Mouse (Mus musculus) myocyte (in vitro differentiated cells): ENCODE measurements around the gene Neu2.

Experiments
- CEBPB ChIP-seq: IDR thresholded peaks from 2 replicates; pipeline ENCODE4 v1.6.1; 2011; ENCODE audit warnings: mild to moderate bottlenecking, moderate library complexity; ENCODE audit not compliant: poor library complexity, insufficient read depth, severe bottlenecking
- E2F4 ChIP-seq: IDR thresholded peaks from one replicate; pipeline ENCODE4 v1.6.1; 2011; ENCODE audit warnings: mild to moderate bottlenecking, control low read depth, moderate library complexity; ENCODE audit not compliant: insufficient read depth
- MAX ChIP-seq: IDR thresholded peaks from one replicate; pipeline ENCODE4 v1.6.1; 2011; ENCODE audit warnings: low read depth, mild to moderate bottlenecking, control low read depth
- MYOD1 ChIP-seq, 3 experiments: IDR thresholded peaks; one replicate each; pipeline ENCODE4 v1.6.1; 2011; ENCODE audit warnings: control low read depth in 2 of 3, low read depth in 2 of 3, mild to moderate bottlenecking in 2 of 3, moderate library complexity in 1 of 3; ENCODE audit not compliant: insufficient read length in 2 of 3, control insufficient read depth in 1 of 3
- MYOG ChIP-seq, 3 experiments: IDR thresholded peaks; one replicate each; pipeline ENCODE4 v1.6.1; 2011; ENCODE audit warnings: control low read depth in 2 of 3, low read depth in 2 of 3, mild to moderate bottlenecking in 2 of 3; ENCODE audit not compliant: insufficient read length in 2 of 3, control insufficient read depth in 1 of 3, insufficient read depth in 1 of 3
- POLR2A ChIP-seq: IDR thresholded peaks from one replicate; pipeline ENCODE4 v1.6.1; 2011; ENCODE audit warnings: low read depth, mild to moderate bottlenecking, control low read depth, moderate library complexity; ENCODE audit not compliant: insufficient read length
- POLR2AphosphoS2 ChIP-seq: IDR thresholded peaks from one replicate; pipeline ENCODE4 v1.6.1; 2011; ENCODE audit warnings: low read depth, control low read depth; ENCODE audit not compliant: insufficient read length
- TCF12 ChIP-seq: IDR thresholded peaks from one replicate; pipeline ENCODE4 v1.6.1; 2011; ENCODE audit warnings: mild to moderate bottlenecking, control low read depth; ENCODE audit not compliant: poor library complexity, insufficient read depth, severe bottlenecking
- TCF3 ChIP-seq: IDR thresholded peaks from one replicate; pipeline ENCODE4 v1.6.1; 2011; ENCODE audit warnings: low read depth, control low read depth; ENCODE audit not compliant: insufficient read length
- USF1 ChIP-seq: IDR thresholded peaks from one replicate; pipeline ENCODE4 v1.6.1; 2011; ENCODE audit warnings: low read depth, mild to moderate bottlenecking, control low read depth, moderate library complexity

DNA sequence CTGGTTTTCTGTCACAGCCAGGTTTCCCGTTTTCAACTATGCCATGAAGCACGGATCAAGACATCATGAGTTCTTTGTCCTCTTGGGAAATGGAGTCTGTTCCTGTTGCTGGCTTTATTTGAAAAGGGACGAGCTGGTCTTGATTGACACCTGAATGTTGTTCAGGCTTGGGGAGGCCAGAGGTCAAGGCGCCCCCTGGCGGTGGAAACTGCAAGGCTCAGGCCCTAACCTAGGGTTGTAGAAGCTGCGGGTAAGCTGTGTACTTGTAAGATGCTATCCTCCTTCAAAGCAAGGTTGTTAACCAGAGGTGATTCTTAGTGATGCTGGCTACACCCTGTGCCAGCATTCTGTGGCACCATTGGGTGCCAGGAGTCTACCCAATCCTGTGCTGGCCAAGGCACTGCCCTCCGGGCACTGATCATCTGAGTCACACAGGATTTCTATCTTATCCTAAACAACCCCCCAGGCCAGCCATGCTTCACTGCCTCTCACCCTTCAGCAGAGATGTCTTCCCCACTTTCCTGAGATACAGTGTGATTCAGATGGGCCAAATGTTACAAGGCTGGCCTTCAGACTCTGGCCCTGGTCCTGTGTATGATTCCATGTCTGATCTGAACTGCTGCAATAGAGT lies 98.8 kb downstream of the Neu2 start:
- TF ChIP-seq POLR2A (no peak), POLR2AphosphoS2 (no peak), TCF3 (no peak), MYOD1 (IDR thresholded peaks at IDR 0.05; ENCODE audit: control insufficient read depth in 1 of 3, insufficient read length in 2 of 3, low read depth in 2 of 3) (no peak), TCF12 (no peak), USF1 (no peak), MYOG (IDR thresholded peaks at IDR 0.05; ENCODE audit: control insufficient read depth in 1 of 3, insufficient read depth in 1 of 3, insufficient read length in 2 of 3, low read depth in 2 of 3) (no peak), MAX (no peak), E2F4 (no peak), CEBPB (no peak)
